Mouse (Mus musculus) thymus, postnatal 0 days (tissue): ENCODE results near the gene Nek7. TPM values are rescaled to one million over a fixed set of nuclear protein-coding genes. Genes with fewer than 3 reads are reported as not detected.

Experiments used
- DNase-seq: peaks from one replicate; pipeline ENCODE4 v3.0.0-alpha.2; 2015; ENCODE audit warnings: low spot score
- polyA plus RNA-seq: library from polyadenylated mRNA; unstranded; fragments of >200 nt; fragmentation: Nextera tagmentation; extraction: Ambion mirVana; gene quantifications from 2 replicates; pipeline ENCODE4 v1.2.1, GENCODE M21; 2015

Nek7 gene
- polyA plus RNA-seq, 1 experiment from 2014 or later, result 36.9 TPM

DNA sequence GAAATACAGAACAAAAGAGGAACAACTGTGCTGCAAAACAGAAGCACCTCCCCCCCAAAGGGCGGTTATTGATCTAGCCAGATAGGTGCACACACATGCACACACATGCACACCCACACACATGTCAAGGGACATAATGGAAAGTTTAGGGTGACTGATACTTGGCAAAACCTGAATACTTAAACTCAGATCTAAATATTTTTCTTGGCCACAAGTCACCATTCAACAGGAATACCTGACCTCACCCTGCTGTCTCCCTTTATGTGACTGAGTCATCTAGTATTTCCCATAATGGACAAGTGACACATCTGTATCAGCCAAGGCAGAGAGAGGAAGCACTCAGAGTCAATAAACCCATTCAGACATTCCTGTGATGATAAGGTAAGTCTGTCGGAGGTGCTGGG is 48.9 kb downstream of the Nek7 start:
- DNase-seq, result no peak

DNA sequence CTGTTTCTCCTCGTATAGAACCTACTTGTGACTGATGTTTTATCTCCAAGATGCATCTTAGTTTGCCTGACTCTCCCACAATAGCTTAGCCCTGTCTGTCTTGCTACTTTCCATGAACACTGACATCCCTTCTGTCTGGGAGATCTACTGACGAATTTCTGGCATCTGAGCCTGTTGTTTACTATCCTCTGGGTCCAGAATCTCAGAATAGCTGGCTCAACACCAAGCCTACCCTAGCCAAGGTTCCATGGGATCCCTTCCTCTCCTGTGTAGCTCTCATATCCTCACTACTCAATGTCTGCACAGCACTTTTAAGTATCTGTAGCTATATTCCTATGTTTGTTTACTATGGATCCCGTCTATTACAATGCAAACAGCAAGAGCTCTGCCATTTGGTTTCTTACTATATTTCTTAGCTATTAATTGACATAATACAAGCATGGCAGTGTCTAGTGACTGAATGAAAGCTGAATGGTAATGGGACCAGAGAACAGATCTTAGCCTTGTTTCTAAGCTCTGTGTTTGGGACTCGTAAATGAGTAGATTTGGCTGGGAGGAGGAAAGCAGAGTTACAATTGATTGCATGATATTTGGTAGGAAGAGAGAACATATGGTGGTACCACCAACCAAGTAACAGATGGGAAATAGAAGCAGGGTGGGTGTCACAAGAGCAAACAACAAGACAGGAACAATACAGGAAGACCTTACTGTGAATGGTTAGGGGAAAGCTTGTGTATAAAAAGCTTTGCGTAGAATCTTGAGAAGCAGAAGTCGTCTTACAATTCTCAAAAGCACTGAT is 51.3 kb downstream of the Nek7 start:
- no peak for DNase-seq

DNA sequence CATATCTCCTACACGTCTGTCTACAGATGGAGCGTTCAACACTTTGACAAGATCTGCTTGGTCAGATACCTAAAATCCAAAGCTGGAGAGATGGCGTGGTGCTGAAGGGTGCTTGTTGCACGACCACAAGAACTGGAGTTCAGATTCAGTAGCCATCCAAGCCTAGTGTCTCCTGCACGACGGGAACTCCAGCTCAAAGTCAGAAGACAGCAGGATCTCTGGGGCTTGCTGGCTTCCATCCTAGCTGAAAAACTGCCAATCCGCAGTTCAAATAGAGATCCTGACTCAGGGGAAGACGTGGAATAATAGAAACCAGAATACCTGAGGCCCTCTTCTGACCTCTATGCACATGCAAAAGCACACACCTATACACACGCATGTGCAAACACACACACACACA is 52.0 kb downstream of the Nek7 start:
- DNase-seq, result no peak

DNA sequence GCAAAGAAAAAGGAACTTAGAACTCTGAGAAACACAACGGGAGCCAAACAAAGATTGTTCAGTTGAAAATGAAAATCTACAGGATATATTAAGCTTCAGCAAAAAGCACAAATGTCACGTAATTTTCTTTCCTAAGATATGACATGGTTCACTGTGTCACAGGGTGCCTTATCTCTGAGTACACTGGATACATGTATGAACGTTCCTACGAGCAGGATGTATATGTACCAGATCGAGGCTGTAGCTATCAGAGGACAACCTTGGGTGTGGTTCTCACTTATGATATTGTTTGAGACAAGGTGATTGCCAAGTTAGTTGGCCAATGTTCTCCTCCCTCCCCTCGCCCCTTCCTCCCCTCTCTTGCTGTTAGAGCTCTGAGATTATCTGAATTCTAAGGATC is 55.3 kb downstream of the Nek7 start:
- no peak for DNase-seq

DNA sequence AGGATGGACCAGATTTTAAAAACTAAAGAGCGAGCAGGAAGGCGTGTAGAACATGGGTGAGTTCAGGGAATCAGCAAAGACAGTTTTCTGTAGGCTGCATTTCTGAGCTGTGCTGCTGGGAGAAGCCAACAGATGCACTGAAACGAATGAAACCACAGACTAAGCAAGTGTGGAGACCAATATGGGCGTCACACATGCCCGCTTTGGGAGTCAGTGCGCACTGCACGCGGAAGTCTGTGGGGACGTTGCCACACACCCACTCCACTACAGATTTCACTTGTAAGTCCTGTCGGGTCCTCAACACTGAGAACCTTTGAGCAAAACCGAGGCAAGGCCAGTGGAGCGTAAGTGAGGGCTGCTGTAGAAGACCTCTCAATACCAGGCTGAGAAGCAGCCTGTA is 59.2 kb downstream of the Nek7 start:
- no peak for DNase-seq

DNA sequence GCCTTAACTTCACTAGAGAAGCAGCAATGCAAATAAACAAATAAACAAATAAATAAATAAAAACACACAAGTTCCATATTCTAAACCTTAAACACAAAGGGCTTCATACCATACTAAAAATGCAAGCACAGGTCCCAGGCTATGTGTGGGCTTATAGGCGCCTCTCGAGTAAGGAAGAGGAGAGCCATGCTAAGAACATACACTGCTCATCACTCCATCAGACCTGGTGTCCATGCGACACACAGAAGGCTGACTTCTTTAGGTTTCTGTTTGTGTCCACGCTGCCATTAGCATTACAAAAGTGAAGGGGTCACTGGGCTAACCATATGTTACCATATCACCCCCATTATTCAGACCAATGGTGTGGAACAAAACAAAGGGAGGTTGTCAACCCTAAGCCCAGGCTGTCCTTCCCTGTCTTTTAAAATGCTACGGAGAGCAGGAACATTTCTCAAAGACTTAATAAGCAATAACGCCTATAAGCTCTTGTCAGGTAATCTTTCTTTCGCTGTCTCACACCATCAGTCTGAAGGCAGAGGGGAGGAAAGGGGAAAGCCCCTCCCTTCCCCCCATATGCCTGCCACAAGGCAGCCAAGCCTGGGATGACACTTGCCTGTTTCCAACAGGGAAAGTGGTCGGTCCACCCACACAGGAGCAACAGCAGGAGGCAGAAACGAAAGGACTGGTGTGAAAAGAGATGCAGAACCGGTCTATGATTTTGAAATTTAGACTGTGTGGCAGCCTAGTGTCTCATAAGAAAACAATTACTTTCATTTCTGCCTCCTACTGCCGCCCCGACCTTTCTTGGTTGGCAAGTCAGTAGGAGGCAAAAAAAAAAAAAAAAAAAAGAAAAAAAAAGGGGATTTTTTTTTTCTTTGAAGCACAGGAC is 60.5 kb downstream of the Nek7 start:
- DNase-seq, result no peak

DNA sequence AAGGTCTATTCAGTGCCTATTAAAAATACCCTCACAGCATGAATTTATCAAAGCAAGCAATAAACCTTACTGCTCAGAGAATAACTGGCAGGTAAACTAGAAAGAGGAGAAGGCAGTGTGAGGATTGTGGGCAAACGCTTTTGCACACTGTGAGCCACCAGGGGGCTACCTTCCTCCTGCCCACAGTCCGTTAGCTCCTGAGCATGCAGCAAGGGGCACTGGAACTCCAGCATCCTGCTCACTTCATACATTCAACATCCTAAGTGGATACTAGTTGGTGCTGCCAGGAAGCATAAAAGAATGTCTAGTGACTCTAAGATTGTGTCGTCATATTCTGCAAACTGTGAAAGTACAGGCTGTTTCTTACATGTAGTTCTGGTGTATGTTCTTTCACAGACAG is 61.6 kb downstream of the Nek7 start:
- peak; percentile 43 for DNase-seq

DNA sequence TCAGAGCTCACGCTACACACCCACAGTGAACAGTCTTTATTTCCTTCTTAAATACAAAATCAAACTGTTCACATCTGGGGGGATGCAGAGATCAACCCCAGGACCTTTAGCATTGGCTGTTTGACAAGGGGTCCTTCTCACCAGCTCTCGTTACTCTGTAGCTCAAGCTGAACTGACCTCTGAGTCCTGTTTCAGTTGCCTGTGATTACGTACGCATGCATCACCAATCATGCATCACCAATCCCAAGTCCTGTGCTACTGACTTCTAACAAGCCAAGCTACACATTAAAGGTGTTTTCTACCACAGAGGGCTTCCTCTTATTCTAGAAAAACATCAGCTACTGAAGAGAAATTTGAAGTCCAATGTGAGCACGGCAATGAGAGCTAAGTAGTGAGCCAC is 65.0 kb downstream of the Nek7 start:
- DNase-seq, result no peak

DNA sequence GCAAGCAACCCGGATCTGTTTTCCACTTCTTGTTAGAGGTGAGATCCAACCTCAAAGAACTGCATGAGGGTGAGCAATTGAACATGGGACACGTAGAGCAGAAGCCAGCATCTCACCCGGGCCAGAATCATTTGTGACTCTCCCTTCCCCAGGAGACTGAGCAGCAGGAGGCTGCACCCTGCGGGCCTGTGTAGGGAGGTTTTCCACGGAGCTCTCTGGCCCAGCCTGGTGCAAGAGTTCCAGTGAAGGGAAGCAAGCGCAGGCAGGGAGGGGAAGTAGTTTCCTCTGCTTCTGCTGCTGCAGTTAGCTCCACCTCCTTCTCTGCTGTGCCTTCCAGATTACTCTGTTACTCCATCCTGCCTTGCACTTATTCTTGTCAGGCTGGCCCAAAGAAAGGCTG is 69.8 kb downstream of the Nek7 start:
- no peak for DNase-seq

DNA sequence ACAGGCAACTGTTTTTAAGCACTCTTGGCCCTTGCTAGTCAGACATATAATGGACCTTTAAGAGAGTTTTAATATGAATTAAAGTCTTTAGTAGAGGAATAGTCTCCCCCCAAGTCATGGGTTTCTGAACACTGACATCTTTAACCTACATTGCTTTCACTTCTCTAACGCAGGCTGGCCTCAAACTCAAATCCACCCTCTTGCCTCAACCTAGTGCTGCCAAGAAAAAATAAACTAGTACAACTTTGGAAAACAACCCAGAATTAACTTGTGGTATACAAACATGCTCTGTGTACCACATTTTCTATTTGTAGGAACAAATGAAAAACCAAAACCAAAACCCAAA is 77.8 kb downstream of the Nek7 start:
- DNase-seq, result no peak

DNA sequence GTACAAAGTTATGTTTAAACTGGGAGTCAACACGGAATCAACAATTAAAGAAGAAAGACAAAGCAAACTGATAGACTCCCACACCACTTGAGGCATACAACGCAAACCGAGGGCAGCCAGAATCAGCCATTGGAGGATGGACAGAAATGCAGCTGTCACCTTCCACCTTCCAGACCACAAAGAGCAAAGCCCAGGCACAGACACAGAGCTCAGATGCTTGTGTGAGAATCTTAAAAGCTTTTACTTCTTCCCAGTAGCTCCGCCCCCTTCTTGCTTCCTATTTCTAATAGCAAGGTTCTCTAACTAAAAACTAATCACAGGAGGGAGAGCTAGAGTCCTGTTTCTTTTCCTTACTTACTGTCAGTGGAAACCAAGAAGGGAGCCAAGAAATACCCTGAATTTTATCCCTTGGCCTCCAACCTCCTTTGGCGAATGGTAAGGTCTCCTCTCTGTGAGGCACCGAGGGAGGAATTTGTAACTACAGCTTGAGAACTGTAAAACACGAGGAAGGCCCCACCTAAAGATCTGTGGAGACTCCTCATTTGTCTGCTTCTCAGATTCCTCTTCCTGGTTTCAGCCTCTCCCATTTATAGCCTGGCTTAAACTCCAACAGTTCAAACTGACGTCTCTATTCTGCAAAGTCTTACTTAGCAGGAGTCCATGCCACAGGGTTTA is 78.3 kb downstream of the Nek7 start:
- no peak for DNase-seq

DNA sequence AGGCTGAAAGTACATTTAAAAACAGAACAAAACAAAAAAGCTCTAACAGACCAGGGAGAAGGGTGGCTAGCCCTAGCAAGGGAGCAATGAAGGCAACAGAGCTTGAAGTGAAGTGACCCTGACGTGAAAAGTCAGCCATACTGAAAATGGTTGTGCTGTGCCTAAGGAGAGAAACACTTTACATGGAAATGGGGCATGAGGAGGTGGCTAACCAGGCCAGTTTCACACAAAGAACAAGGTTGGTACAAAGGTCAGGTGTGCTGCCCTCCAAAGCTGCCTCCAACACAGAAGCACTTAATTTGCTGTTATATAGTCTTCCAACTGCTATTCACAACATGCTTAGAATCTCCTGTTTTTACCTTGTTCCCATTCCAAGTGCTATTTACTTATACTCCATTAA is 80.2 kb downstream of the Nek7 start:
- DNase-seq, result no peak

DNA sequence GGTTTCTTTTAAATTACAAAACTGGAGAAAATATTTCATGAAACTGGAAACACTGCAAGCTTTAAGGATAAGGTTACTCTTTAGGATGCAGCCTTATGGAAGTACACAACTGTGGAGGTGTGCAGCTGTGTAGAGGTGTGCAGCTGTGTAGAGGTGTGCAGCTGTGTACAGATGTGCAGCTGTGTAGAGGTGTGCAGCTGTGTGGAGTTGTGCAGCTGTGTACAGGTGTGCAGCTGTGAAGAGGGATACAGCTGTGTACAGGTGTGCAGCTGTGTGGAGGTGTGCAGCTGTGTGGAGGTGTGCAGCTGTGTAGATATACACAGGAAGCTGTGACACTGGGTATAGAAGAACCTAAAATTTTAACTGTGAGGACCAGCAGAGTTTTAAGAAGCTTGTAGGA is 81.7 kb downstream of the Nek7 start:
- DNase-seq, result no peak

DNA sequence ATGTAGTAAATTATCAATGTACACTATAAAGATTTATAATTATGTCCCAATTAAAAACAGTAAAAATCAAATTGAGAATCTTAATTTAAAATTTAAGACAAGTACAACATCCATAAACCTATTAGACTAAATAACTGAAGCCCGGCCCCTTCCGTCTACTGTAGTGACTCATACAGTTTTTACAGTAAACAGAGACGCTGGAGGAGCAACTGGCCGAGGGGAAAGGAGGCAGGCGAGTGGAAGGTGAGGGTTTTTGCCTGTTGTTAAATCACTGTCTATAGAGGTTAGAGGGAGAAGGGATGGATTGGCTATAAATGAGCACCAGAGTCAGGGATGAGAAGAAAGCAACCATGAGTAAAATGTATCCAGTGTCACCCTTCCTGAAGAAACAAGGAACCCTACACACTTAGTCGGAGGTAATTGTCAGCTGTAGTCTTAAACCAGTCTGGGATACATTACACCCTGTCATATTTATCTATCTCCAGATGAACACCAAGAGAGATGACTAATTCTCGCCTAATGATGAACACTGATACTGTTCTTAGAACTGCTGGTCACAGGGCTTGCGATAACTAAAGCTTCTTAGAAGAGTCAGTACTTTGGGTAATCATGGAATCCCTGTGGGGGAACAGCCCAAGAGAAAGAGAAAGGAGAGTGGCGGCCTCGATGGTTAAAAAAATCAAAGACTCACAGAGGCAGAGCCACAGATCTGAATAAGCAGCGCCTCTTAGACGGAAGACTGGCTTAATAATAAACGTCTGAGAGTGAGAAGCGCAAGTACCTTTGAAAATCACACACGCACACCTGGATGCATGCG is 84.0 kb downstream of the Nek7 start:
- no peak for DNase-seq

DNA sequence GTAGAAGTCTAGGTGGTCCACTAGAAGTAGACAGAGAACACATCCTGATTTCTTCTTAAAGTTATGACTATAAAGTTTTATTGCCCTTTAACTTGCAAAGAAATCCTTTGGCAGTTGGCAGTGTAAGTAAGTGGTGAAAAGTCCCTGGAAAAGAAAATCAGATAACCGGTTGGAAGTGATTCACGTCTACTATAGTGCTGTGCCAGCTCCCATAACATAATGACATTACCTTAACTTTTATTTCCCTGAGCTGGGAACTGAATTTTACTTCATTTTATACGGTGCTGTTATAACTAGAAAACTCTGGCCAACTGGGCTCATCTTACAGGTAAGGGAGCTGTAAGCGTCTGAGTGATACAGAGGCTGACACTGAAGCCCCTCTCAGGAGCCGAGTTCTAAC is 89.3 kb downstream of the Nek7 start:
- no peak for DNase-seq

DNA sequence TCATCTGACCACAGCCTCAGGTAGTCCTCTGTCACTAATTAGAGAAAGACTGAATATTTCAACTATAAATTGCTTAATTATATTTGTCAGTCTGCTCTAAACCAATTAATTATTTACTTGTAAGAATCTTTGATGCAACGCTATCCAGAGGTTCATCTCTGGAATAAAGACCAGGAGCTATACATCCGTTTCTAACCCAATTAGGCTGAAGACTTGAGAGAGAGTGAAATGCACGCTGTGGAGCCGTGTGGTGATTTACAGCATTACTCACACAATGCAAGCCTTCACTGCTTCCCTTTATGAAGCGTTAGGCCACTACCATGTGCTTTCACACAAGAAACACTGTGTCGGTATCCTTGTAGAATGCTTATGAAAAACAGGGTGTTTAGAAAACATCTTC is 96.0 kb downstream of the Nek7 start:
- DNase-seq, result no peak

DNA sequence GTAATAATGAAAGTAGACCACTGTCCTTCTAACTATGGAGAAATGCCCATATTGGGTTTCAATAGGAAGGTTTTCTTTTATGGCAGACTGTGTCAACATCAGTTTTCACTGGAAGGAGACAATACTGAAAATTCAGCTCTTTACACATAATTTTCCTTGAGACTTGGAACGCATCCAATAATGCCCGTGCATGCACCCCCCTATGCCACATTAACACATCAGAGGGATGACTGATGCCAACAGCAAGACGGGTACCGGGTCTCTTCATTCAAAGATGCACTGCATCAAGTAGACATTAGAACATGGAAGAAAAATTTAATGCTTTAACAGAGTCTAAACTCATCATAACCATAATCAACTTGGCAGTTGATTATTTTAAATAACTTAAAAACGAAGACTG is 101.7 kb downstream of the Nek7 start:
- DNase-seq, result no peak

DNA sequence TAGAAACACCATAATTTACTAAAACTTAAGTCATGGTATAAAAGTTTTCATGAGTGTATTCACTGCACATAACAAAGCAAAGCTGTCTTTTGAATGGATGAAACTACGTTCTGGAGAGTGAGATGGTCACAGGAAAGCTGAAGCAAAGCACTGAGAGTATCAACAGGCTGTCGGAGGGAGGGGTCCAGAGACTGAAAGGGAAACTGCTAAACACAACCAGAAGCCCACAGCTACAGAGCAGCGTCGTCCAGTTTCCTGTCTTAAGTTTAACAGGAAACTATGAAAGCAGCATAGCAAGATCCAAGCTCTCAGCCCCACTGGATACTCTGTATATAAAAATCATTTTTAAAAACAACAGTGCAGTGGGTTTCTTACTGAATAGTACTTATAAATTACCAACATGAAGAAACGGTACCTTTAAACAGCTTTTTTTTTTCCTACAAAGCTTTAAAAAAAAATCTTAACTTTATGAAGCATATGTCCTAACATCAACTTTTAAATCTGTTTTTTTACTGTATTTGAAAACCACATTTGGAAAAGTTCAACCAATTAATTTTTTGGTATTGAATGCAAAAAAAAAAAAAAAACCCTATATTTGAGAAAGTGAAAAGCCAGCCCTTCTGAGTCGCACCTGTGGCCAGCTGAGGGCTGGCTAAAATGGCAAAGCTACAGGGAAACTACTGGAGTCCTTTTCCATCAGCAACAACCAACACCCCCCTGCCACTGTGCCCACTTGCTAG is 102.4 kb downstream of the Nek7 start:
- DNase-seq, result peak; percentile 54

DNA sequence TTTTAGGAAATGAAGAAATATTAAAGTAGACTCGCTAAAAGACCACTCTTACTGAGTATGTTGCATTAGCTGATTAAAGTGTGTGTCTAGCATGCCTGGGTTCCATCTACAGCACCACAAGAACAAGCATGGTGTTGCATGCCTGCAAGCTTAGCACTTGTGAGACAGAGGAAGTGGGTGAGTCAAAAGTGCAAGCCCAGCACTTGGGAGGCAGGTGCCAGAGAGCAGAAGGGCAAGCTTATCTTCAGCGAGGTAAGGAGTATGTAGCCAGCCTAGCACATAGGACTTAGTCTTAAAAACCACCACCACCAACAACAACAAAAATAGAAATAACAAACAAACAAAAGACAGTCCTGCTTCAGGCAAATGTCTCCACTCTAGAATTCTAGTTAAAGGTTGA is 103.0 kb downstream of the Nek7 start:
- peak; percentile 66 for DNase-seq

DNA sequence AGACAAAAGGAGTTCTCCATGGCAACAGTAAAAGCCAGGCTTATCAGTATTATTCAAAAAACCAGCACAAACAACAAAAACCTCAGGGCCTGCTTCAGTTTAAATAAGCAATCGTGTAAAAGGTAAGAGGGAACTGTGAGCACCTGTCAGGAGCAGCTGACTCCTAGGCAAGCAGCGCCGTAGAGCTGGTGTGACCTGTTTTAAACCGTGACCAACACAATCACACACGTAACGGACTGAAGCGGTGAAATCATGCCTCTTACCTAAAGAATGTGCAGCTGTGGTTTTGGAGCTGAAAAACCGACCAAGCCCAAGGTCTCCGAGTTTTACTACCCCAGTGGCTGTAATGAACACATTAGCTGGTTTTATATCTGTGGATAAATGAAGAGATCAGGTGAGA is 104.6 kb downstream of the Nek7 start:
- DNase-seq, result no peak

DNA sequence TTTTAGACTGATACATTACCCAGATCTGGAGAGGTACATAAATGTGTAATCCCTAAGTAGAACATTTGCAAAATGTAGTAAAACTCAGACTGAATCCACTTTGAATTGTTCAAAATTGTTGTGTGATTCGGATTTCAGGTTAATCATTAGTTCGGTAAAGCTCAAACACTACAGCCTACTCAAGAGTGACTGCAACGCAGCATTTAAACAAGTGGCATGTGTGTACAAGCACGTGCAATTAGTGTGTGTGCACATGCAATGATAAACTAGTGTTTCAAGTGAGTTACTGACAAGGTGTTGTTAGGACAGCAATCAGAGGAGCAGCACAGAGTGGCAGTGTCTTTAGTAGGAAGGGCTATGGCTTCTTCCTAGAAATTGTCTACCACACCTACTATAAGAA is 106.0 kb downstream of the Nek7 start:
- DNase-seq, result no peak
